Mouse (Mus musculus) heart, adult 2 months (tissue): ENCODE data around the gene Epb41l4b.

Experiments used
- EP300 ChIP-seq: fragments of 200-500 bp; IDR thresholded peaks from 2 replicates; pipeline ENCODE4 v1.6.1; 2011; ENCODE audit warnings: low read depth, low read length, control low read depth; ENCODE audit not compliant: insufficient read depth
- POLR2A ChIP-seq: fragments of 200-500 bp; IDR thresholded peaks from 2 replicates; pipeline ENCODE4 v1.6.1; 2011; ENCODE audit warnings: mild to moderate bottlenecking, low read depth, low read length, control low read depth; ENCODE audit not compliant: insufficient read depth

DNA sequence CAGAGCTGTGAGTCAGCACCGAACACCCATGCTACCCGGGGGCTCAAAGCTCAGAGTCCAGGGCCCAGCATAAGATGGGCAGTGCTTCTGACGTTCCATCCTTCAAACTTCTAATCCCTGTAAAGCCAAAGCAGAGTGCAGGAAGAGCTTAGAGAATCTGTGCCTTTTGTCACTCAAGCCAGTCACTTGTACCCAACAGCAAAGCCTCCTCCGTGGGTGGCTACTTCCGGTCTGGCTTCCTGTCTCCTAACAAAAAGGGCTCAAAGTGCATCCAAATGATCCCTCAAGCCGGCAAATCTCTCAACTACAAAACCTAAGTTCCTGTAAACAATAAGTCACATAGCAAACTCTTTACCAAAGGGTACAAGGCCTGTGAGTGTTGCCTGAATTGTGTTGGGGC, 193.7 kb downstream of the Epb41l4b start:
- 0 out of 2 replicates have a peak, but pooled peaks have one; percentile 57 for TF ChIP-seq EP300
- no peak for TF ChIP-seq POLR2A
